Mouse (Mus musculus) liver, embryonic 13.5 days (tissue): ENCODE measurements at regions not wholly inside any gene's neighbourhood (a gene's known extent, or its start where the extent isn't known, plus 50 kb on each side); places are given as distances from the start of the nearest gene placed in this dataset.

ENCODE experiments used
- ATAC-seq: fragments of 200-750 bp; cut with Nextera tagmentation; 2 replicates; pipeline ENCODE4 v1.8.0; 2017; ENCODE audit warnings: low read depth, mild to moderate bottlenecking, moderate number of reproducible peaks, moderate library complexity
- DNase-seq: peaks from one replicate; pipeline ENCODE4 v3.0.0; 2022
- H3K27ac ChIP-seq: fragments of 300-500 bp; sonication (generic); 2 replicates; pipeline ENCODE4 v1.5.1; 2015; ENCODE audit warnings: moderate library complexity, mild to moderate bottlenecking, inconsistent platforms
- H3K27me3 ChIP-seq: fragments of 300-500 bp; sonication (generic); 2 replicates; pipeline ENCODE4 v1.6.1; 2015; ENCODE audit warnings: mild to moderate bottlenecking, inconsistent platforms
- H3K36me3 ChIP-seq: fragments of 300-500 bp; sonication (generic); 2 replicates; pipeline ENCODE4 v1.6.1; 2015; ENCODE audit warnings: mild to moderate bottlenecking, inconsistent platforms
- H3K4me1 ChIP-seq: fragments of 300-500 bp; sonication (generic); replicated peaks from 2 replicates; pipeline ENCODE4 v1.6.1; 2015; ENCODE audit warnings: inconsistent platforms
- H3K4me2 ChIP-seq: fragments of 300-500 bp; sonication (generic); 2 replicates; pipeline ENCODE4 v1.6.1; 2015; ENCODE audit warnings: inconsistent platforms, mild to moderate bottlenecking, moderate library complexity
- H3K4me3 ChIP-seq: fragments of 300-500 bp; sonication (generic); replicated peaks from 2 replicates; pipeline ENCODE4 v1.5.1; 2015; ENCODE audit warnings: mild to moderate bottlenecking, inconsistent platforms
- H3K9ac ChIP-seq: fragments of 300-500 bp; sonication (generic); 2 replicates; pipeline ENCODE4 v1.6.1; 2015; ENCODE audit warnings: mild to moderate bottlenecking, inconsistent platforms
- H3K9me3 ChIP-seq: fragments of 300-500 bp; sonication (generic); replicated peaks from 2 replicates; pipeline ENCODE4 v1.6.1; 2016; ENCODE audit warnings: inconsistent platforms
- WGBS: fragments of 180-500 bp; shearing (Covaris S2); methylation state at CpG from one replicate; pipeline ENCODE4 v1.1.7; 2015; ENCODE audit not compliant: insufficient replicate concordance; 5-methylcytosine and 5-hydroxymethylcytosine counted together

GRCm38 (mm10) chr2:21129621-21130020 lies 75.5 kb downstream of the Enkur start:
- no peaks in the 10 kb centered on the region for H3K36me3 ChIP-seq
- no peak overlapping the region for H3K27ac ChIP-seq
- no peak overlapping the region for H3K4me2 ChIP-seq
- H3K9ac ChIP-seq, result no peak overlapping the region
- ATAC-seq, result no peak
- H3K4me3 ChIP-seq, result no peak overlapping the region
- no peaks in the 10 kb centered on the region for H3K27me3 ChIP-seq
- H3K4me1 ChIP-seq, result no peaks in the 10 kb centered on the region
- 72% methylated on average over 7 of the region's 7 CpGs for WGBS
- no peak for DNase-seq
- no peaks in the 10 kb centered on the region for H3K9me3 ChIP-seq

GRCm38 (mm10) chr2:21126531-21126930 lies 78.6 kb downstream of the Enkur start:
- Histone ChIP-seq H3K27me3 (no peaks in the 10 kb centered on the region), H3K4me3 (no peak overlapping the region), H3K4me2 (no peak overlapping the region), H3K27ac (no peak overlapping the region), H3K9ac (no peak overlapping the region), H3K36me3 (no peaks in the 10 kb centered on the region), H3K4me1 (no peaks in the 10 kb centered on the region), H3K9me3 (no peaks in the 10 kb centered on the region)
- WGBS, result 58% methylated on average over 1 of the region's 1 CpGs
- no peak for ATAC-seq
- no peak for DNase-seq

GRCm38 (mm10) chr2:21122421-21122820 lies 82.7 kb downstream of the Enkur start:
- ATAC-seq, result no peak
- WGBS, result 56% methylated on average over 3 of the region's 3 CpGs

DNA sequence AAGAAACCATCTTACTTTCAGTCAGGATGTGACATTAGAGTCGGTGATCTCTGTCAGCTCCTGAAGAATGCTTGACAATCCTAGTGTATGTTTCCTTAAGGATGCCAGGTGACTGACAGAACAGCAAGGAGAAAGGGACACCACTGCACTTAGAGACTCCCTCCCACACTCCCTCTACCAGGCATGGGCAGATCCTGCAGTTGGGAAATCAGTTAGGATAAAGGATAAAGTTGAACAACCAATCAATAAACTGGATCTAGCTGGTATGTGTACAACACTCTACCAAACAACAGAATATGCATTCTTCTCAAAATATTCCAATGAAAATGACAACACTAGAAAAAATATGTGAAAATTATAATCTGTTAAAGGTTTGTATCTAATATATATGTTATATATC lies 83.5 kb downstream of the Enkur start:
- DNase-seq, result no peak
- no peak for ATAC-seq
- 49% methylated on average over 1 of the region's 1 CpGs for WGBS
- no peak overlapping the region for H3K4me2 ChIP-seq
- no peaks in the 10 kb centered on the region for H3K9me3 ChIP-seq
- H3K9ac ChIP-seq, result no peak overlapping the region
- no peak overlapping the region for H3K27ac ChIP-seq
- H3K27me3 ChIP-seq, result no peaks in the 10 kb centered on the region
- H3K36me3 ChIP-seq, result no peaks in the 10 kb centered on the region
- H3K4me1 ChIP-seq, result no peaks in the 10 kb centered on the region; the same call in 1 of the 2 replicates
- H3K4me3 ChIP-seq, result no peak overlapping the region

More at GRCm38 (mm10) chr2:21122421-21122820, 82.7 kb downstream of the Enkur start:
- no peak overlapping the region for H3K4me3 ChIP-seq
- no peaks in the 10 kb centered on the region for H3K27me3 ChIP-seq
- H3K36me3 ChIP-seq, result no peaks in the 10 kb centered on the region
- no peak overlapping the region for H3K9ac ChIP-seq
- DNase-seq, result no peak
- no peak overlapping the region for H3K27ac ChIP-seq
- no peaks in the 10 kb centered on the region for H3K4me1 ChIP-seq
- no peaks in the 10 kb centered on the region for H3K9me3 ChIP-seq
- no peak overlapping the region for H3K4me2 ChIP-seq

DNA sequence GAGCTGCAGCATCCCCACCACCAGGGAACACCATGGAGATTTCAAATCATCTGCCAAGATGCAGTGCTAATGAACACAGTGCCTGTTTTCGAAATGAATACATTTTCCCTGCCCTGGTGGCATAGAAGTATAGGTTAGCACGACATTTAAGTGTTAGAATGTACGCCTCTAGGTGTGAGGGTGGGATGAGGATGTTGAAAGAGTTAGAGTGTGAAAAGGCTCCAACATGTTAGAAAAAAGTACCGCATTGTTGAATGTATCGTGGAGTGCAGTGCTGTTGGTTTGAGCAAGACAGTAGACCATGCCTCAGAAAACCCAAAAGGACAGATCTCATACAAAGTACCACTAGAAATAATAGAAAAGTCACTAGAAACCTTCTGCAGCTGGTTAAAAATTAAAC lies 88.3 kb downstream of the Enkur start:
- Histone ChIP-seq H3K27me3 (no peaks in the 10 kb centered on the region), H3K4me3 (no peak overlapping the region), H3K9me3 (no peaks in the 10 kb centered on the region), H3K9ac (no peak overlapping the region), H3K27ac (no peak overlapping the region), H3K36me3 (no peaks in the 10 kb centered on the region), H3K4me1 (no peaks in the 10 kb centered on the region; the same call in 1 of the 2 replicates), H3K4me2 (no peak overlapping the region)
- 58% methylated on average over 5 of the region's 5 CpGs for WGBS
- no peak for DNase-seq
- no peak for ATAC-seq

GRCm38 (mm10) chr2:21111527-21111926 lies 93.6 kb downstream of the Enkur start:
- Histone ChIP-seq H3K4me1 (no peaks in the 10 kb centered on the region), H3K27me3 (no peaks in the 10 kb centered on the region), H3K4me2 (no peak overlapping the region), H3K4me3 (no peak overlapping the region), H3K27ac (no peak overlapping the region), H3K9me3 (no peaks in the 10 kb centered on the region), H3K36me3 (no peaks in the 10 kb centered on the region), H3K9ac (no peak overlapping the region)
- 38% methylated on average over 1 of the region's 1 CpGs for WGBS
- ATAC-seq (no peak), DNase-seq (no peak)

- DNase-seq (no peak), ATAC-seq (no peak)
- H3K27me3 ChIP-seq, result no peaks in the 10 kb centered on the region
- H3K9ac ChIP-seq, result no peak overlapping the region
- 75% methylated on average over 6 of the region's 6 CpGs for WGBS
- no peak overlapping the region for H3K27ac ChIP-seq
- no peaks in the 10 kb centered on the region for H3K36me3 ChIP-seq
- no peak overlapping the region for H3K4me2 ChIP-seq
- no peaks in the 10 kb centered on the region for H3K9me3 ChIP-seq
- no peaks in the 10 kb centered on the region for H3K4me1 ChIP-seq
- no peak overlapping the region for H3K4me3 ChIP-seq
Observed at GRCm38 (mm10) chr2:21100248-21100808, 104.8 kb downstream of the Enkur start.

DNA sequence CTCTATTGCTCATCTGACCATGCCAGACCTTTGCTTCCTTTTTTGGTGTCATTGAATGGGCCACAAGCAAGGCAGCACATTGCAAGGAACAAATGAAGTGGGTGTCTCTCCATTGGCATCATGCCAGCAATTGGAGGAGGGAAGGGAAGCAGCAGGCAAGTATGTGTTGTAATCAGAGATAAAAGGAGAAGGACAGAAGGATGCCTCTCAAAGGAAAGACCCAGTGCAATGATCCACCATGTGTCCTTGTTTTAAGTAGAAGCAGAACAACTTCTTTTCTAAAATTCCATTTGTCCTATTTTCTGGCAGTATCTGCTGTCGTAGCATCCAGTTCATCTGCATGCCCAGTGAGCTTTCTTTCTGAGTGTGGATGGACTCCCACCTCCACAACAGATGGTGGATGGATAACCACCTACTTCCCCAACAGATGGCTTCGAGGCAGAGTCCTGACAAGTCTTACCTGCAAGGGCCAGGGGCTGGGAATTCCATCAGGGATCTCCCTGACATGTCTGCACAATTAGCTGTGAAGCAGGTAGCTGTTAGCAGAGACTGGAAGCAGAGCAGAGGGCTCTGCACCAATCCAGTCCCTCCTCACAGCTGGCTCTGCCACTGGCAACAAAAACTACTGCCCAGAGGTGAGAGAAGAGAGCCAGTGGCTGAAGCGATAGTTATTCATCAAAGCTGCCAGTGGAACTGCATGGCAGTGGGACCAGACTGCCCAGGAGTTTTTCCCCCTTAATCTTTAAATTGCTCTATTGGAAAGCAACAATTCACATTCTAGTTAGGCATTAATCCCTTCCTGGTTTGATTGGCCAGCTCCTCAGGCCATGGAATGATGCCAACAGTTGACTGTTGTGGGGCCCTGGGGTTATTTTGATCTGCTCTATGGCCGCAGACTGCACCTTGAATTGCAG lies 113.8 kb downstream of the Enkur start:
- no peaks in the 10 kb centered on the region for H3K27me3 ChIP-seq
- no peak for ATAC-seq
- H3K9me3 ChIP-seq, result no peaks in the 10 kb centered on the region
- H3K27ac ChIP-seq, result no peak overlapping the region
- H3K4me3 ChIP-seq, result no peak overlapping the region
- no peak overlapping the region for H3K9ac ChIP-seq
- 51% methylated on average over 4 of the region's 4 CpGs for WGBS
- no peaks in the 10 kb centered on the region for H3K36me3 ChIP-seq
- H3K4me2 ChIP-seq, result no peak overlapping the region
- H3K4me1 ChIP-seq, result no peaks in the 10 kb centered on the region
- no peak for DNase-seq

GRCm38 (mm10) chr2:21085517-21085916 lies 116.8 kb upstream of the Arhgap21 start:
- WGBS, result 17% methylated on average over 5 of the region's 5 CpGs
- Histone ChIP-seq H3K4me2 (no peak overlapping the region), H3K9me3 (no peaks in the 10 kb centered on the region), H3K4me3 (no peak overlapping the region), H3K36me3 (no peaks in the 10 kb centered on the region), H3K27me3 (no peaks in the 10 kb centered on the region), H3K4me1 (no peaks in the 10 kb centered on the region), H3K9ac (no peak overlapping the region), H3K27ac (no peak overlapping the region)
- no peak for DNase-seq
- no peak for ATAC-seq

DNA sequence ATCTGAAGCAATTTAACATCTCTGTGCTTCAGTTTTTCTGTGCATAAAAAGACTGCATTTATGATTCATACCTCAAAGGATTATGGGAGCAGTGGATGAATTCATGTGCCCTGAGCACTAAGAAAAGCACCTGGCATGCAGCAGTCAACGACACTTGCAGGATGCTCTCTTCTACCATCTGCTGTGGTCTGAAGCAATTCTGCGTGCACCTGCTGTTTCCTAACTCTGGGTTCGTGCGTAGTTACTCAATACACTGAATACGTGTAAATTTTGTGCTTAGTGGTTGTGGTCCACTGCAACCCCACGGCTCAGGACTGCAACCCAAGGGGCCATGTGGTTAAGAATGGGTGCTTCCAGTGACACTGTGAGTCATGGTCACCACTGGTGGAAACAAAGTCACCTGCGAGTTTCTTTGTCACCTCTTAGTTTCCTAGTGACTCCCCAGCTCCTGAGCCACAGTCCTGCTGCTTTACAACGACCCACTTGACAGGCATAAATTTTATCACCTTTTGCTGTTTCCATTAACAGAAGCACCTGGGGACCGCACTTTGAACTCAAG lies 98.7 kb upstream of the Arhgap21 start:
- Histone ChIP-seq H3K27ac (no peak overlapping the region), H3K4me1 (no peaks in the 10 kb centered on the region), H3K9ac (no peak overlapping the region), H3K27me3 (no peaks in the 10 kb centered on the region), H3K36me3 (no peaks in the 10 kb centered on the region), H3K4me3 (no peak overlapping the region), H3K4me2 (no peak overlapping the region), H3K9me3 (no peaks in the 10 kb centered on the region)
- ATAC-seq (no peak), DNase-seq (no peak)
- WGBS, result 70% methylated on average over 9 of the region's 9 CpGs

DNA sequence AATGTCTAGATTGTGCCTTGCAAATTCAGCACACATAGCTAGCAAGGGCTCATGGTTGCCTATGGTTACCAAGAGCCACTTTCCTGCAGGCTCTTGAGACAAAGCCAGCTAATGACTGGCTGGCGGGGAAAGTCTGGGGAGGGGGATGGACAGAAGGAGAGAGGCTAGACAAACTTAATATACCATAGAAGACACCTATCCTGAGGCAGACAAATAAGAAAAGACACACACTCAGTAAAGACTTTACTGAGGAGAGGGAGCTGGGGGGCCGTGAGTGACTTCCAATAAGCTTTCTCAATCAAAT lies 91.6 kb upstream of the Arhgap21 start:
- WGBS, result 53% methylated on average over 2 of the region's 2 CpGs
- H3K36me3 ChIP-seq, result no peaks in the 10 kb centered on the region
- H3K9me3 ChIP-seq, result no peaks in the 10 kb centered on the region
- H3K27me3 ChIP-seq, result no peaks in the 10 kb centered on the region
- H3K27ac ChIP-seq, result no peak overlapping the region
- no peak overlapping the region for H3K9ac ChIP-seq
- ATAC-seq (no peak), DNase-seq (no peak)
- no peak overlapping the region for H3K4me3 ChIP-seq
- H3K4me1 ChIP-seq, result no peaks in the 10 kb centered on the region
- H3K4me2 ChIP-seq, result no peak overlapping the region
